Mouse (Mus musculus): ENCODE measurements at regions not wholly inside any gene's neighbourhood (a gene's known extent, or its start where the extent isn't known, plus 50 kb on each side); places are given as distances from the start of the nearest gene placed in this dataset.

- DNase-seq = peak; percentile 14
Observed at GRCm38 (mm10) chr5:108903134-108903923, 50.9 kb upstream of the Vmn2r9 start.

Data from cerebellum, adult 11 months (tissue).